Mouse (Mus musculus): ENCODE data around the gene Cpeb4.

DNA sequence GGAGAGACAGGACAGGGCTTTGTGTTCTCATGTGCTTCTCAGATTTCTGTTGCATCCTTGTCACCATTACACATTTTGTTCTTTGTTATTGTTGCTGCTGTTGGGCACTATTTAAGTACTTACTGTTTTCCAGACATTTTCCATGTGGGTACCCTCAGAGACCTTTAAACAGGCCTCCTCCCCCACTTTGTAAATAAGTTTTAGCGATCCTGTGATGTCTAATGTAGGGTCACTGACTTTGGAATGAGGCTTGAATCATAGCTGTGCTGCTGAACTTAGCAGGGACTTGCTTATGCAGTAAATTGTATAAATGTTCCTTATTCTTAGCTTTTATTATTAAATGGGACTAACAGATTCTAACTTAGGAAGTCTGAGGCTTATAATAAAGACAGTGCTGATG lies 13.8 kb downstream of the Cpeb4 start:
- TF ChIP-seq CTCF (IDR thresholded peaks at IDR 0.05) (no peak), EP300 (IDR thresholded peaks at IDR 0.05; ENCODE audit: insufficient read depth, low read depth, low read length) (no peak), POLR2A (IDR thresholded peaks at IDR 0.05; ENCODE audit: insufficient read depth, low read depth, low read length) (no peak)

Data from heart, adult 2 months (tissue).